22 mouse cellular contexts compared by ENCODE assay signal in the genomic region with DNA sequence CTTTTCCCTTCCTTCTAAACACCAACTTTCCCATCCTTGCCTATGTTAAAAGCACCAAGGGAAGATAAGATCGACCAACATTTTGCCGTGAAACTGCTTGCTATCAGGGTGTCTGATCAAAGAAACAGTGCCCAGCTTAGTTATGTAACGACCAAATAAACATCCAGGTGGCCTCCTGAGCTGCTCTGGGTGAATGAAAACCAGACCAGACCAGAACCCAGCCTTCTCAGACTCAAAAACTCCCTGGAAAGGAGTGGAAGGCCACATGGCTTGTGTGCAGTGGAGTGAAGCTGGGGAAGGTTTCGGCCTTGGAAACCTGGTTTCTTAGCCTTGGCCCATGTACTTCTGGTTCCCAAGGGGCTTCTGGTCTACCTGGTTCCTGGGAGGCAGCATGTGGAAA.
A peak's percentile ranks its signal among the peaks of the same experiment; 100 is the strongest.
DNase-seq lines count a peak whose midpoint lies in the region; ATAC-seq lines count a peak whose summit lies in the region.
"Had no signal": no experiment of that assay in that cellular context is flagged by ENCODE, and none has a peak within 500 bp of the region (broad histone marks: within the 10 kb centered on the region; RNA-seq: fewer than 3 reads in every experiment).

No protein-coding gene starts in this region.

- H3K9me3 ChIP-seq in limb, embryonic 10.5 days (replicated peaks): no peaks in the 10 kb centered on the region
- no peaks in the 10 kb centered on the region for H3K9me3 ChIP-seq in midbrain, embryonic 16.5 days (replicated peaks; ENCODE audit: control insufficient read depth, low read length, poor library complexity, severe bottlenecking)
- H3K9me3 ChIP-seq: embryonic facial prominence, embryonic 12.5 days; forebrain, embryonic 15.5 days; heart, embryonic 15.5 days had no signal

- no peak overlapping the region for H3K4me2 ChIP-seq in midbrain, embryonic 16.5 days (ENCODE audit: low read length)
- H3K4me2 ChIP-seq: embryonic facial prominence, embryonic 12.5 days; forebrain, embryonic 15.5 days; heart, embryonic 11.5 days; heart, embryonic 15.5 days had no signal

- WGBS in limb, embryonic 10.5 days: 26% methylated on average over 4 of the region's 4 CpGs
- 84% methylated on average over 4 of the region's 4 CpGs for WGBS in midbrain, embryonic 16.5 days

- H3K27ac ChIP-seq in limb, embryonic 10.5 days: no peak overlapping the region
- no peak overlapping the region for H3K27ac ChIP-seq in midbrain, embryonic 16.5 days (ENCODE audit: low read length)
- H3K27ac ChIP-seq: embryonic facial prominence, embryonic 12.5 days; forebrain, embryonic 15.5 days; heart, embryonic 15.5 days had no signal

- peaks cover 19% of the 10 kb centered on the region for H3K4me1 ChIP-seq in limb, embryonic 10.5 days
- H3K4me1 ChIP-seq in midbrain, embryonic 16.5 days (ENCODE audit: control insufficient read depth, insufficient read depth, low read length): peaks cover 12% of the 10 kb centered on the region
- H3K4me1 ChIP-seq: forebrain, embryonic 15.5 days had no signal

- H3K27me3 ChIP-seq in limb, embryonic 10.5 days (ENCODE audit: low read depth, poor library complexity, severe bottlenecking): no peaks in the 10 kb centered on the region
- no peaks in the 10 kb centered on the region for H3K27me3 ChIP-seq in midbrain, embryonic 16.5 days (ENCODE audit: control insufficient read depth, insufficient read depth, low read depth, low read length)
- H3K27me3 ChIP-seq: embryonic facial prominence, embryonic 12.5 days; forebrain, embryonic 15.5 days; heart, embryonic 15.5 days had no signal

- no peak overlapping the region for H3K9ac ChIP-seq in midbrain, embryonic 16.5 days (ENCODE audit: low read depth, low read length)
- H3K9ac ChIP-seq: embryonic facial prominence, embryonic 12.5 days; forebrain, embryonic 15.5 days; heart, embryonic 15.5 days had no signal

- no peak overlapping the region for H3K4me3 ChIP-seq in limb, embryonic 10.5 days
- no peak overlapping the region for H3K4me3 ChIP-seq in midbrain, embryonic 16.5 days (ENCODE audit: low read depth, low read length)
- H3K4me3 ChIP-seq: embryonic facial prominence, embryonic 12.5 days; forebrain, embryonic 15.5 days; heart, embryonic 15.5 days had no signal

- ATAC-seq in midbrain, embryonic 16.5 days: no peak
- ATAC-seq: CD4-positive, CD25-positive, alpha-beta regulatory T cell, adult 4 months; forebrain, embryonic 15.5 days had no signal

- H3K36me3 ChIP-seq in limb, embryonic 10.5 days: no peaks in the 10 kb centered on the region
- no peaks in the 10 kb centered on the region for H3K36me3 ChIP-seq in midbrain, embryonic 16.5 days (ENCODE audit: control insufficient read depth, insufficient read depth, low read length)
- H3K36me3 ChIP-seq: embryonic facial prominence, embryonic 12.5 days; forebrain, embryonic 15.5 days; G1E; heart, embryonic 15.5 days had no signal

- DNase-seq in heart, adult 11 months: peak; percentile 42
- no peak for DNase-seq in heart, adult 9 months (ENCODE audit: low spot score in 2 of 2)
- peak; percentile 14 for DNase-seq in kidney, adult 9 months
- DNase-seq in kidney, postnatal 25 days: no peak
- peak; percentile 30 for DNase-seq in MN1 (ENCODE audit: low spot score)
- peak; percentile 28 for DNase-seq in limb, embryonic 10.5 days (ENCODE audit: low spot score)
- DNase-seq: adrenal gland, postnatal 10 days; B cell, adult 2 months; cerebellum, adult 11 months; cerebellum, adult 8-10 months; cerebellum, postnatal 14 days; embryo, embryonic 11 days; gastrocnemius, postnatal 36 days; heart, adult 18-20 months; heart, postnatal 14 days had no signal

Comparison
In these comparisons a context has a peak if more than half of its experiments do, and no peak if none do; other contexts are left out.
1. DNase-seq: peak in heart, adult 11 months (single experiment), kidney, adult 9 months (single experiment), MN1 (single experiment) and limb, embryonic 10.5 days (single experiment); none in heart, adult 9 months (0 of 2) and kidney, postnatal 25 days (0 of 2).